Mouse (Mus musculus) adrenal gland, postnatal 14 days (tissue): ENCODE measurements around the gene Cbarp. TPM values are rescaled to one million over a fixed set of nuclear protein-coding genes. Genes with fewer than 3 reads are reported as not detected.

Source experiments
- DNase-seq: peaks from one replicate; pipeline ENCODE4 v3.0.0; 2021; ENCODE audit warnings: mixed read lengths
- total RNA-seq: library from RNA; stranded (reverse); gene quantifications from 2 replicates; pipeline ENCODE4 v1.2.3, GENCODE M21; 2021

The Cbarp gene
- total RNA-seq, 1 experiment from 2014 or later: 137 TPM

GRCm38 (mm10) chr10:80123932-80124562, 16.6 kb downstream of the Cbarp start:
- DNase-seq: no peak

- DNase-seq: no peak
Measured at GRCm38 (mm10) chr10:80121639-80122038, 19.0 kb downstream of the Cbarp start.

- no peak for DNase-seq
Measured at GRCm38 (mm10) chr10:80120146-80120545, 20.5 kb downstream of the Cbarp start.

GRCm38 (mm10) chr10:80118552-80118951, 22.1 kb downstream of the Cbarp start:
- no peak for DNase-seq

GRCm38 (mm10) chr10:80117736-80118135, 22.9 kb downstream of the Cbarp start:
- no peak for DNase-seq

DNA sequence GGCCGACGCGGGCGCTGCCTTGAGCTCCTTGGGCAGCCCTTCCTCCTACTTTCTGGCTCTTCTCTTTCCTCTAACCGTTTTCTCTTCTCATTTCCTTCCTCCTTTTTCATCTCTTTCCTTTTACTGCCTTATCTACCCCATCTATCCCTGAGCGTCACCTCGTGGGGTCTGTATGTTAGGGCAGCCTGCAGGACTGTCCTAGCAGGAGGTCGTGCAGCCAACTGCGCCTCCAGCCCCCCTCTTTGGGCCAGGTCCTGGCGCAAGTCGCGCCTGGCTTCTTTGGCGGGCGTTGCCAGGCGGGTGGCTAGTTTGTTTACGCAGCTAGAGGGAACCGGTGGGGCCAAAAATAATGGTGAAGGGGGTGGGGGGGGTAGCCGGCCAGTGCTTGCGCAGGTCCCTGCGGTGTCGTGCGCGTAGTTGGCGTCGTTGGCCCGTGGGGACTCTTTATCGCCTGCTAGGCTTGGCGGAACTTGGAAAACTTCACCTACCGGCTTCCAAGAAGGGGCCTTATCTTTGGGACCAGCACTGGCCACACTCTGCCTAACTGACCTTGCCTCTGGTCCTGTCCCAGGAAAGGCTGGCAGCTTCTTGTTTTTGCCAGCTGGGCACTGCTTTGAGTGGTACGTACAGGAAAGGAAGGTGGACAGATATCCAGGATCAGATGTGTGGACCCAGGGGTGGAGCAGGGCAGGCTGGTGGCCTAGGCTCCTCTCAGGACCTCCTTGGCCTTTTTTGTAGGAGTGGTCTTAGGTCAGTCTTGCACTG, 23.5 kb downstream of the Cbarp start:
- peak; percentile 80 for DNase-seq

GRCm38 (mm10) chr10:80116563-80116926, 24.1 kb downstream of the Cbarp start:
- DNase-seq: no peak

GRCm38 (mm10) chr10:80115944-80116335, 24.7 kb downstream of the Cbarp start:
- DNase-seq: no peak

DNA sequence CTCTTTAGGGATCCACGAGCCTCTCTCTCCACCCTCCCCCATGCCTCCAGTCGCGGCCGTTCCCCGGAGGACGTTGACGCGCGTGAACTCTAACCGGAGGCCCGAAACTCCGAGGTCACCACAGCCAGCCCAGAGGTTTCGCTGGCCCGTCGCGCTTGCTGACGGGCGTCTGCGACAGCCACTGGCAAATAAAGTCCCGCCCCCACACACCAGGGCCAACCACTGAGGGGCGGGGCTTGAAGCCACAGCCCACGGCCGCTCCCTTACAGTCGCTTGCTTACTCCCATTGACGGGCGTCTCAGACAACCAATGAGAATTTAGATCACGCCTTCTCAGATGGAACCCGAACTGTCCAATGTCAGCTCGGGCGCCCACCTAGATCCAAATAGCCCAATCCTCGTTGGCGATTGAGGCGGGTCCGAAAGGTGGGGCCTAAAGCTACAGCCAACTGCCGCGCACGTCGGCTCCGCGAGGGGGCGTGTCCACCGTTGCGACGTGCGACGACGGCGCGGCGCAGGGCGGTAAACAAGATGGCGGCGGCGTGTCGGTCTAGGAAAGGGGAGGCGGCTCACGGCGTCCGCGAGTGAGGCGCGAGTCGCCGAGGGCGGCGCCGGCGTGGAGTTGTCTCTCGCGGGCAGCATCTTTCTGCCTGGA, 25.2 kb downstream of the Cbarp start, which contains the start of gene Stk11:
Gene Stk11, plus strand, starts transcription at position 514 of the 654 bp plus-strand sequence.
- DNase-seq: peak; percentile 99

GRCm38 (mm10) chr10:80114341-80115284, 26.0 kb downstream of the Cbarp start:
- peak; percentile 97 for DNase-seq

DNA sequence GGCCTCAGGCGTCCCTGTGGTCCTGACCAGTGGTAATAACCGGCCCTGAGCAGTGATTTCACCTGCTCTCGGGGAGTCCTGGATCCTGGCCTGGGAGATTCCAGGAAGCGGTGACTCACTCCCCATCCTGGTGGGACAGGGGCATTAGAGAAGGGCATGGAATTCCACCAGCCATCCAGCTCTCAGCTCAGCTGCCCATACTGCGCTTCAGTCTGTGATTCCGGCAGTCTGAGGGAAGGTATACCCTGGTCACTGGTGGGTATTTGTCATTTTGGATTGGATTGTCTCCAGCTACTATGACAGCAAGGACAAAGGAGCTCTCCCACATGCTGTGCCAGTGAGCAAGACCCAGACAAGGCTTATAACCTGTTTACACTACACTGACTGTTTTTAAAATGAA, 33.0 kb downstream of the Cbarp start:
- peak; percentile 56 for DNase-seq

DNA sequence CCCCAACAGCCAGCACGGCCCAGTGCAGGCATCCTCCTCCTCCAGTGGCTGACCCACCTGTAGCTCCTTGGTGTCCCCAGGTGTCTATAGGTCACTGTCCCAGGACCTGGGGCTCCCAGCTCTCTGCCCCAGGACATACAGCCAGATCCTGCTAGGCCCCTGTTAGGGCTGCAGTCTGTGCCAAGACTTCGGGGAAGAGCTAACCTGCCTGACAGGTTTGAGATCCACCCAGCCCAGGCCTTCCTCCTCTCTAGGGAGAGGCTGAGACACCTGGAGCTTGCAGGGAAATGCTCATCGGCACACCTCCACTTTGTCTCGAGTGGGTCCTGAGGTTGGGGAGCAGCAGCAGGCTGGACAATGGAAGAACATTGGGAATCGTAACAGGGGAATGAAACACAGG, 34.7 kb downstream of the Cbarp start:
- no peak for DNase-seq

DNA sequence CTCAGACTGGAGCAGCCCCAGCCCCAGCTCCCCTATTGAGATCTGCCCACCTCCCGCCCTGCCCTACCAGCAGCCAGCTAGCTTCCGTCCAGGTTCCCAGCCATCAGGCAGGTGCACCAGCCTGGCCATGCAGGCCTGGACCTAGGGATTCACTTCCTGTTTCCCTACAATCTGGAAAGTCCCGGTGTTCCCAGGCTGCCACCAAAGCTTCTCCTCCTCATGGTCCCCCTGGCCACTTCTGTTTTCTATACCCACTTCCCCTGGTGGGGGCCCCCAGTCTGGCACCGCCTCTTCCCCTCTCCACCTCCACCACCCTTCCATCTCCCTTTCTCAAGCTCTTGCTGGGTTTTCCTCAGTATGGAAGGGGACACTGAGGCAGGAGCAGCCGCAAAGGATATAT, 35.2 kb downstream of the Cbarp start, which contains the start of gene Sbno2:
Gene Sbno2, minus strand, starts transcription at position 112 of the 400 bp plus-strand sequence.
- no peak for DNase-seq

GRCm38 (mm10) chr10:80104181-80104580, 36.5 kb downstream of the Cbarp start:
- peak; percentile 64 for DNase-seq

- no peak for DNase-seq
Measured at GRCm38 (mm10) chr10:80103032-80103431, 37.6 kb downstream of the Cbarp start.

DNA sequence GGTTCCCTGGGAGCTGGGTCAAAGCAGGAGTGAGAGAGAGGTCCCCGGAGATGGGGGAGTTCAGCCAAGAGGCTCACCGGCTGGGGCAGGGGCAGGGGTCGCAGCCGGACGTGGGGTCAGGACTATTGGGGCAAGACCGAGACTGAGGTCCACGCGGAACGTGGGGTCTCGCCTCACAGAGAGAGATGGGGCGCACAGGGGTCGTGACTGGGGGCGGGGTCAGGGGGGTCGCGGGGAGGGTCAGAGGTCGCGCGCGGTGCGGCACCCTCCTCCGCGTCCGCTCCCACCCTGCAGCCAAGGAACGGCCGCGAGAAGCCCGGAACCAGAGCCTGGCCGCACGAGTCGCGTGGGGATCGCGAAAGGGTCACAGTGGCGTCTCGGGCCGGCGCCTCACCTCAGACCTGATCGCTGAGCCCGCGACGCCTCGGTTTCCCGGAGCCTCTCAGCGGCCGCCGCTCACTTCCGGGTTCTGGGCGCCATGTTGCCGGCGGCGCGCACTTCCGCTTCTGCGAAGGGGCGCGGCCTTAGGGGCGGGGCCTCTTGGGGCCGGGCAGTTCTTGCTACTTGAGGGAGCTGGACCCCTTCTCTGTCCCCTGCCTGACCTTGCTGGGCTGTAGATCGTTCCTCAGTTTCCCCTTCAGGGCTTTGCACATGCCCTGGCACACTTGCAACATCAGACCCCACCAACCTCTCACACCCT, 38.3 kb downstream of the Cbarp start:
- peak; percentile 93 for DNase-seq

DNA sequence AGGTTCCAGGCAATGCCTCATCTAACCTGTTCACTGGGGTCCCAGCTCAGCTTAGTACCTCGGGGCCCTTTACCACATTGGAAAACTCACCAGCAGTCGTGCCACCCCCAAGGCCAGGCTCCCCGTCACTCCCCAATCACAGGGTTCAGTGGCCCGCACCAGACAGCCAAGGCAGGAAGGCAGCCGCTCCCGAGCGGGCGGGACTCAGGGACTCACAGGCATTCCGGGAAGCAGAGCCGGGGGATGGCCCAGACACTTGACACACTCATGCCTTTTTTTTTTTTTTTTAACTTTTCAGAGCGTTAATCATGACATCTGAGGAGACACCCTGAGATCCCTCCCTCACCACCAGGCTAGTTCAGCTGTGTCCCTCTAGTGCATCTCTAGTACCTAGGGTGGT, 39.7 kb downstream of the Cbarp start:
- peak; percentile 89 for DNase-seq

- DNase-seq: peak; percentile 43
Measured at GRCm38 (mm10) chr10:80098630-80099029, 42.0 kb downstream of the Cbarp start.

DNA sequence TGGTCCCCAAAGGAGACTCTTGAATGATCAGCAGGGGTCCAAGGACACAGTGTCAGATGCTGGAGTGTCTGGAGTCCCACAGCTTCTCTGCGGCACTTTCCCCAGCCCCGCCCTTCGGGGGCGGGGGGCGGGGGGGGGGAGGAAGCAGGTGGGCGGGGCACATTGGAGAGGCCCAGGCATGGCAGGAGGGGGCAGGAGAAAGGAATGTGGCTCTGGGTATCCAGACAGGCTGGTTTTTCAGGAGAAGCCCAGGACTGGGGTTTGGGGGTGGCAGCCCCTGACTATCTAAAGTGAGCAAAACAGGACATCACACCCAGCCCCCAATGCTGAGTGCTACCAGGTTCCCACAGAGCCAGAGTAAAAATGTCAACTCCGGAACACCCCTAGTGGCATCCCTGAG, 43.4 kb downstream of the Cbarp start:
- DNase-seq: peak; percentile 48

GRCm38 (mm10) chr10:80095547-80095946, 45.1 kb downstream of the Cbarp start:
- DNase-seq: peak; percentile 67

- DNase-seq: peak; percentile 56
Measured at GRCm38 (mm10) chr10:80094684-80095083, 46.0 kb downstream of the Cbarp start.
